8 mouse cellular contexts compared by ENCODE assay signal in genomic region chr7:104445961-104446645, GRCm38 (mm10). TPM values are rescaled to one million over a fixed set of nuclear protein-coding genes. Genes with fewer than 3 reads are reported as not detected.
DNase-seq lines count a peak whose midpoint lies in the region; ATAC-seq lines count a peak whose summit lies in the region.

No protein-coding gene starts in this region.

- peak overlapping the region; percentile 39; the same call in 1 of the 2 replicates for H3K27ac ChIP-seq in heart, embryonic 15.5 days
- H3K27ac ChIP-seq in liver, embryonic 16.5 days (ENCODE audit: low read length): peak overlapping the region; percentile 53
- H3K27ac ChIP-seq in stomach, embryonic 16.5 days (ENCODE audit: low read length): 0 out of 2 replicates have a peak overlapping the region, but pooled peaks have one; percentile 23

- WGBS in heart, embryonic 15.5 days: 30% methylated on average over 2 of the region's 2 CpGs
- 20% methylated on average over 2 of the region's 2 CpGs for WGBS in liver, embryonic 16.5 days (ENCODE audit: insufficient replicate concordance)
- WGBS in stomach, embryonic 16.5 days: 51% methylated on average over 2 of the region's 2 CpGs

- H3K4me1 ChIP-seq in heart, embryonic 15.5 days (replicated peaks): no peaks in the 10 kb centered on the region
- H3K4me1 ChIP-seq in liver, embryonic 16.5 days (ENCODE audit: control insufficient read depth, low read depth, low read length): no peaks in the 10 kb centered on the region
- H3K4me1 ChIP-seq in stomach, embryonic 16.5 days (ENCODE audit: control insufficient read depth, insufficient read depth, low read length): no peaks in the 10 kb centered on the region

- H3K36me3 ChIP-seq in heart, embryonic 15.5 days: no peaks in the 10 kb centered on the region
- no peaks in the 10 kb centered on the region for H3K36me3 ChIP-seq in liver, embryonic 16.5 days (ENCODE audit: control insufficient read depth, insufficient read depth)
- H3K36me3 ChIP-seq in stomach, embryonic 16.5 days (ENCODE audit: control insufficient read depth, insufficient read depth, low read length): no peaks in the 10 kb centered on the region

- H3K9me3 ChIP-seq in heart, embryonic 15.5 days (replicated peaks): no peaks in the 10 kb centered on the region
- H3K9me3 ChIP-seq in liver, embryonic 16.5 days (replicated peaks; ENCODE audit: control insufficient read depth, low read length): no peaks in the 10 kb centered on the region
- H3K9me3 ChIP-seq in stomach, embryonic 16.5 days (replicated peaks; ENCODE audit: control insufficient read depth, low read length): no peaks in the 10 kb centered on the region

- peak overlapping the region; percentile 17; the same call in 1 of the 2 replicates for H3K4me2 ChIP-seq in heart, embryonic 15.5 days
- peak overlapping the region; percentile 32 for H3K4me2 ChIP-seq in liver, embryonic 16.5 days (ENCODE audit: low read depth, low read length)
- no peak overlapping the region; the same call in none of the 2 replicates for H3K4me2 ChIP-seq in stomach, embryonic 16.5 days (ENCODE audit: low read depth, low read length)

- no peak overlapping the region for H3K9ac ChIP-seq in heart, embryonic 15.5 days
- H3K9ac ChIP-seq in liver, embryonic 16.5 days (ENCODE audit: low read depth, low read length): no peak overlapping the region
- no peak overlapping the region for H3K9ac ChIP-seq in stomach, embryonic 16.5 days (ENCODE audit: low read length)

- ATAC-seq in heart, embryonic 15.5 days (replicated peaks; ENCODE audit: insufficient number of reproducible peaks, insufficient read depth, low FRiP score, low read depth): 0 out of 2 replicates have a peak, but pooled peaks have one; percentile 55
- peak; percentile 77 for ATAC-seq in liver, embryonic 16.5 days (ENCODE audit: low read depth)
- 0 out of 2 replicates have a peak, but pooled peaks have one; percentile 44 for ATAC-seq in stomach, embryonic 16.5 days (ENCODE audit: insufficient read depth, low FRiP score)

- intact Hi-C loops in heart, postnatal 25 days (cut with DNase I): loop anchor here (10.0 kb wide), 1 partner anchor 201 kb away; the partner anchor contains the start of gene Trim34a

- peak; percentile 59 to 72 for DNase-seq in heart, adult 18-20 months
- no peak for DNase-seq in heart, postnatal 25 days (ENCODE audit: low spot score)
- DNase-seq in adipocyte (ENCODE audit: low spot score): peak; percentile 87
- DNase-seq in cerebellum, postnatal 4 days (ENCODE audit: low spot score in 2 of 2): no peak
- no peak for DNase-seq in retina, embryonic 14.5 days (ENCODE audit: low spot score)

- H3K27me3 ChIP-seq in heart, embryonic 15.5 days: no peaks in the 10 kb centered on the region
- H3K27me3 ChIP-seq in liver, embryonic 16.5 days (ENCODE audit: control insufficient read depth, insufficient read depth, low read depth, low read length): no peaks in the 10 kb centered on the region
- no peaks in the 10 kb centered on the region for H3K27me3 ChIP-seq in stomach, embryonic 16.5 days (ENCODE audit: control insufficient read depth, insufficient read depth, low read length)

- peak overlapping the region; percentile 6; the same call in 1 of the 2 replicates for H3K4me3 ChIP-seq in heart, embryonic 15.5 days
- peak overlapping the region; percentile 41 for H3K4me3 ChIP-seq in liver, embryonic 16.5 days (ENCODE audit: low read depth, low read length)
- no peak overlapping the region; the same call in 1 of the 2 replicates for H3K4me3 ChIP-seq in stomach, embryonic 16.5 days (replicated peaks; ENCODE audit: low read length)

RNA-seq across cellular contexts. Expression of gene Trim30a, which starts 18.9 kb away (rescaled TPM):
- total RNA-seq in heart, adult 18-20 months (2021): 1 to 10 TPM; 4.3 to 4.9 TPM
- 1 to 10 TPM; 3.5 to 4.0 TPM for total RNA-seq in heart, postnatal 25 days (2021)
- polyA plus RNA-seq in heart, embryonic 15.5 days (2015; fragmentation: Nextera tagmentation; extraction: Ambion mirVana): 0.92 and 1.9 TPM in 2 replicates
- 2.3 and 2.6 TPM in 2 replicates for polyA plus RNA-seq in liver, embryonic 16.5 days (2015; fragmentation: Nextera tagmentation; extraction: Ambion mirVana)
- 1.8 and 2.4 TPM in 2 replicates for polyA plus RNA-seq in stomach, embryonic 16.5 days (2015; fragmentation: Nextera tagmentation; extraction: Ambion mirVana)

RNA-seq across cellular contexts. Expression of gene Trim30c, which starts 45.5 kb away (rescaled TPM):
- under 1 TPM; 0.39 to 0.45 TPM for total RNA-seq in heart, adult 18-20 months (2021)
- total RNA-seq in heart, postnatal 25 days (2021): not detected
- polyA plus RNA-seq in heart, embryonic 15.5 days (2015; fragmentation: Nextera tagmentation; extraction: Ambion mirVana): 0.11 and 0.23 TPM in 2 replicates
- polyA plus RNA-seq in liver, embryonic 16.5 days (2015; fragmentation: Nextera tagmentation; extraction: Ambion mirVana): 0.30 and 0.34 TPM in 2 replicates
- 0.25 and 0.26 TPM in 2 replicates for polyA plus RNA-seq in stomach, embryonic 16.5 days (2015; fragmentation: Nextera tagmentation; extraction: Ambion mirVana)

Comparison
In these comparisons a context has a peak if more than half of its experiments do, and no peak if none do; other contexts are left out.
1. DNase-seq: peak in heart, adult 18-20 months (2 of 2) and adipocyte (single experiment); none in heart, postnatal 25 days (single experiment), cerebellum, postnatal 4 days (0 of 2) and retina, embryonic 14.5 days (single experiment).
2. Peak in every context shown above with its lines, with median percentiles within 50 percentile points of each other: ATAC-seq and H3K27ac ChIP-seq.